Mouse (Mus musculus): ENCODE data around the gene Gucd1.
"Not testable (repeated sequence)": the region's sequence is repeated elsewhere in the genome, so short reads cannot be mapped to it uniquely, and the experiment has no call there.

Gucd1 gene

GRCm38 (mm10) chr10:75534934-75535333, 17.2 kb upstream of the Gucd1 start:
- no peak for DNase-seq

- no peak for DNase-seq
Measured at GRCm38 (mm10) chr10:75534216-75534615, 16.4 kb upstream of the Gucd1 start.

GRCm38 (mm10) chr10:75531532-75532090, 13.8 kb upstream of the Gucd1 start:
- no peak for DNase-seq

- no peak for DNase-seq
Measured at GRCm38 (mm10) chr10:75530322-75530721, 12.6 kb upstream of the Gucd1 start.

GRCm38 (mm10) chr10:75525450-75525849, 7.7 kb upstream of the Gucd1 start:
- DNase-seq = not testable (repeated sequence)

- no peak for DNase-seq
Measured at GRCm38 (mm10) chr10:75521643-75522042, 3.9 kb upstream of the Gucd1 start.

GRCm38 (mm10) chr10:75520581-75520980, 2.8 kb upstream of the Gucd1 start:
- no peak for DNase-seq

- DNase-seq = peak; percentile 88
Measured at GRCm38 (mm10) chr10:75517073-75517757, 557 bp downstream of the Gucd1 start, which contains the start of gene Snrpd3. Gene Snrpd3 (plus strand): TSS chr10:75517551.

GRCm38 (mm10) chr10:75516724-75517072, 1.1 kb downstream of the Gucd1 start:
- DNase-seq = no peak

GRCm38 (mm10) chr10:75516038-75516723, 1.6 kb downstream of the Gucd1 start:
- DNase-seq = no peak

- DNase-seq = no peak
Measured at GRCm38 (mm10) chr10:75515216-75516037, 2.3 kb downstream of the Gucd1 start.

- DNase-seq = no peak
Measured at GRCm38 (mm10) chr10:75514361-75514760, 3.4 kb downstream of the Gucd1 start.

- no peak for DNase-seq
Measured at GRCm38 (mm10) chr10:75513306-75514067, 4.3 kb downstream of the Gucd1 start.

- DNase-seq = no peak
Measured at GRCm38 (mm10) chr10:75512796-75513195, 5.0 kb downstream of the Gucd1 start.

- no peak for DNase-seq
Measured at GRCm38 (mm10) chr10:75511897-75512296, 5.9 kb downstream of the Gucd1 start.

- no peak for DNase-seq
Measured at GRCm38 (mm10) chr10:75511060-75511459, 6.7 kb downstream of the Gucd1 start.

- peak; percentile 64 for DNase-seq
Measured at GRCm38 (mm10) chr10:75510446-75510845, 7.3 kb downstream of the Gucd1 start.

GRCm38 (mm10) chr10:75505928-75506327, 11.8 kb downstream of the Gucd1 start:
- not testable (repeated sequence) for DNase-seq

GRCm38 (mm10) chr10:75505130-75505495, 12.7 kb downstream of the Gucd1 start:
- no peak for DNase-seq

- no peak for DNase-seq
Measured at GRCm38 (mm10) chr10:75504234-75505129, 13.3 kb downstream of the Gucd1 start.

GRCm38 (mm10) chr10:75503692-75504091, 14.1 kb downstream of the Gucd1 start:
- DNase-seq = no peak

- no peak for DNase-seq
Measured at GRCm38 (mm10) chr10:75501641-75502040, 16.1 kb downstream of the Gucd1 start.
